Mouse (Mus musculus): Measurements from ENCODE around the gene Sac3d1.

- TF ChIP-seq CTCF (IDR thresholded peaks at IDR 0.05; ENCODE audit: extremely low read depth, insufficient read depth, low read length) (peak; percentile 47), POLR2A (IDR thresholded peaks at IDR 0.05; ENCODE audit: extremely low read depth, insufficient read depth, low read length) (0 out of 2 replicates have a peak, but pooled peaks have one; percentile 41)
These were observed 22.4 kb upstream of the Sac3d1 start, which contains the start of gene Batf2 for GRCm38 (mm10) chr19:6140678-6141393.
